12 mouse cellular contexts compared by ENCODE assay signal in genomic region chr10:6982751-6983151, GRCm38 (mm10).
DNase-seq lines count a peak whose midpoint lies in the region; TF ChIP-seq lines count a peak whose summit lies in the region.
"Had no signal": no experiment of that assay in that cellular context is flagged by ENCODE, and none has a peak within 500 bp of the region (broad histone marks: within the 10 kb centered on the region; RNA-seq: fewer than 3 reads in every experiment).

No protein-coding gene starts in this region.

- no peak for TF ChIP-seq POLR2A in bone marrow, adult 2 months (IDR thresholded peaks at IDR 0.05; ENCODE audit: borderline replicate concordance, control insufficient read depth, low read depth, low read length)

- DNase-seq in lung, postnatal 36 days = peak; percentile 18
- no peak for DNase-seq in lung, postnatal 14 days
- peak; percentile 66 to 71 for DNase-seq in natural killer cell, adult 2 months (ENCODE audit: low spot score in 2 of 2)
- DNase-seq in frontal cortex, postnatal 10 days (ENCODE audit: low spot score in 2 of 2) = no peak
- no peak for DNase-seq in urinary bladder, postnatal 25 days (ENCODE audit: low spot score)
- DNase-seq in left cerebral cortex, adult 9 months (ENCODE audit: low spot score in 2 of 2) = no peak
- DNase-seq: adrenal gland, postnatal 10 days; cerebellum, adult 11-12 months had no signal

- peak overlapping the region; percentile 91 for H3K27ac ChIP-seq in bone marrow, adult 2 months (ENCODE audit: control insufficient read depth, insufficient read depth, low read depth, low read length, poor library complexity)
- H3K27ac ChIP-seq: intestine, embryonic 15.5 days; limb, embryonic 10.5 days had no signal

- 37% methylated on average over 2 of the region's 2 CpGs for WGBS in bone marrow, adult 2 months

- H3K4me3 ChIP-seq in bone marrow, adult 2 months (replicated peaks; ENCODE audit: control insufficient read depth, low read depth, low read length) = peak overlapping the region; percentile 23
- H3K4me3 ChIP-seq: intestine, embryonic 15.5 days; limb, embryonic 10.5 days; myocyte had no signal

- no peak for TF ChIP-seq CTCF in bone marrow, adult 2 months (IDR thresholded peaks at IDR 0.05; ENCODE audit: control insufficient read depth, insufficient read depth, low read length)

- H3K4me1 ChIP-seq in bone marrow, adult 2 months (ENCODE audit: control insufficient read depth, insufficient read depth, low read length) = peaks cover 6% of the 10 kb centered on the region
- H3K4me1 ChIP-seq: intestine, embryonic 15.5 days had no signal

Comparison
In these comparisons a context has a peak if more than half of its experiments do, and no peak if none do; other contexts are left out.
1. DNase-seq: peak in lung, postnatal 36 days (single experiment) and natural killer cell, adult 2 months (2 of 2); none in lung, postnatal 14 days (single experiment), frontal cortex, postnatal 10 days (0 of 2), urinary bladder, postnatal 25 days (single experiment) and left cerebral cortex, adult 9 months (0 of 2).